Mouse (Mus musculus): ENCODE data around the gene Fam208a. TPM values are rescaled to one million over a fixed set of nuclear protein-coding genes. Genes with fewer than 3 reads are reported as not detected.

The Fam208a gene
- polyA plus RNA-seq, 1 experiment = 10.1 TPM

DNA sequence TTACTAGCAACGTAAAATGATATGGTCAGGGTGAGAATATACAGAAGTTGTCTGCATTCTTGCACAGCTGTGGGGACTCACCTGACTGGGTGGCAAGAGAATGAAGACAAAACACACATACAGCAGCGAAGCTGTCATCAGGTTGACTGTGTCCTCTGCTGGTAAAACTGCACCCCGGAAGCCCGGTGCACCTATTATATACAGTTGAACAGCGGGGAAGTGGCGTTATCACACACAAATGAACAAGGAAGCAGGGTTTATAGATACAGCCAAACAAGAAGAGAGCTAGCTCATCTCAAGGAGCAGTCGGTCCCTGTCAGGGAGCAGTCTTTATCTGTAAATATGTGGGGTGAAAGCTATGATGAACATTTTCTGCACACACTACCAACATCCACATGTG is 17.1 kb upstream of the Fam208a start:
- no peak for TF ChIP-seq CTCF (IDR thresholded peaks at IDR 0.05; ENCODE audit: insufficient read depth, low read length)
- TF ChIP-seq POLR2A (IDR thresholded peaks at IDR 0.05; ENCODE audit: borderline replicate concordance, extremely low read depth, low read depth, low read length) = no peak
- Histone ChIP-seq H3K4me3 (replicated peaks; ENCODE audit: extremely low read depth, low read depth, low read length) (no peak overlapping the region), H3K4me1 (ENCODE audit: control insufficient read depth, insufficient read depth, low read length) (peaks cover 5% of the 10 kb centered on the region)
- WGBS = 73% methylated on average over 7 of the region's 7 CpGs
- no peak for DNase-seq

DNA sequence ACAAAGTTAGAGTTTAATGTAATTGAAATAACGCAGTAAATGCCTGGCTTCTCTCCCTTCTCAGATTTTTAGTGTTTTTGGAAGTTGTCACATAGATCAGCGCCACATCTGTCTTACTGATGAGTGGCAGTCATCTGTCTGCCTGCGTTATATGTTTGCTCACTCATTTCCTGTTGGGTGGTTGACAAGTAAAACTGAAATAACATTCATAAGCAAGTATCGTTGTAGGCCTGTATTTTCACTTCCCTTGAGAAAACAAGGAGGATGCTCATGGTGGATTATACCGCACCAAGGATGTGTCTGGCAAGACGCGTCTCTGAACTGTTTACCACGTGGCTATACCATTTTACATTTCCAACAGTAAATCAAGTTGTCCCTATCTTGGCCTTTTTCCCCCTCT is 15.9 kb upstream of the Fam208a start:
- peaks cover 5% of the 10 kb centered on the region for H3K4me1 ChIP-seq (ENCODE audit: control insufficient read depth, insufficient read depth, low read length)
- no peak overlapping the region for H3K4me3 ChIP-seq (replicated peaks; ENCODE audit: extremely low read depth, low read depth, low read length)
- WGBS = 37% methylated on average over 8 of the region's 8 CpGs
- TF ChIP-seq CTCF (IDR thresholded peaks at IDR 0.05; ENCODE audit: insufficient read depth, low read length) (no peak), POLR2A (IDR thresholded peaks at IDR 0.05; ENCODE audit: borderline replicate concordance, extremely low read depth, low read depth, low read length) (no peak)
- DNase-seq = no peak

DNA sequence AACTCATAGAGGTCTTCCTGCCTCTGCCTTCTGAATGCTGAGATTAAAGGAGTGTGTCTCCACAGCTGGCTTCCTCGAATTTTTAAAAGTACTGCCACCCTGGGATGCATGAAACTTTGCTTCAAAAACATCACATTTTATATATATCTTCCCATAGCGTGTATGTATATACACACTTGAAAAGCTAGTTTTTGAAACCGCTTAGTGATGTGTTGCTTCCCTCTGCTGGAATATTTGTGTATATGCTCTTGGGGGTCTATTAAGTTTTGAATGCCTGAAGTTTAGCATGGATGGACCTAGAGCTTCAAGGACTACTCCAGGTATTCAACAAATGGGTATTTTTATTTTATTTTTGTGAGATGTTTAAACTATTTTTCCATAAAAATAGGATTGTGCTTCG is 14.7 kb upstream of the Fam208a start:
- Histone ChIP-seq H3K4me3 (replicated peaks; ENCODE audit: extremely low read depth, low read depth, low read length) (no peak overlapping the region), H3K4me1 (ENCODE audit: control insufficient read depth, insufficient read depth, low read length) (peaks cover 5% of the 10 kb centered on the region)
- TF ChIP-seq CTCF (IDR thresholded peaks at IDR 0.05; ENCODE audit: insufficient read depth, low read length) (peak; percentile 33; the same call in 1 of the 2 replicates), POLR2A (IDR thresholded peaks at IDR 0.05; ENCODE audit: borderline replicate concordance, extremely low read depth, low read depth, low read length) (no peak)
- no peak for DNase-seq
- 23% methylated on average over 4 of the region's 4 CpGs for WGBS

DNA sequence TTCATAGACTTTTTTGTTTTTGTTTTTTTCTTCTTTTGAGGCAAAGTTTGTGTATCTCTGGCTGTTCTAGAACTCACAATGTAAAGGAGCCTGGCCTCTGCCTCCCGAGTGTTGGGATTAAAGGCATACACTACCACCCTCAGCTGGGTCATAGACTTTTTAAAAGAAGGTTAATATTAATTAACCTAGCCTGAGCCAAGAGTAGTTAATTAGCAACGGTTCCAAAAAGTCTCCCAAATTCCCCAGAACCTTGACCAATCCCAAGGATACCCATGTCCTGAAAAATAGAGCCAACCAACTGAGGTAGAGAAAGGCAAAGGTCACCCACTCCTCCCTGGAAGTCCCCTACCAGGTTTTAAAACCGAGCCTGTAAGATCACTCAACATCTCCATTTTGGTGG is 7.8 kb upstream of the Fam208a start:
- TF ChIP-seq CTCF (IDR thresholded peaks at IDR 0.05; ENCODE audit: insufficient read depth, low read length) = no peak
- TF ChIP-seq POLR2A (IDR thresholded peaks at IDR 0.05; ENCODE audit: borderline replicate concordance, extremely low read depth, low read depth, low read length) = no peak
- Histone ChIP-seq H3K4me3 (replicated peaks; ENCODE audit: extremely low read depth, low read depth, low read length) (no peak overlapping the region), H3K4me1 (ENCODE audit: control insufficient read depth, insufficient read depth, low read length) (no peaks in the 10 kb centered on the region)
- no peak for DNase-seq
- 82% methylated on average over 3 of the region's 3 CpGs for WGBS

DNA sequence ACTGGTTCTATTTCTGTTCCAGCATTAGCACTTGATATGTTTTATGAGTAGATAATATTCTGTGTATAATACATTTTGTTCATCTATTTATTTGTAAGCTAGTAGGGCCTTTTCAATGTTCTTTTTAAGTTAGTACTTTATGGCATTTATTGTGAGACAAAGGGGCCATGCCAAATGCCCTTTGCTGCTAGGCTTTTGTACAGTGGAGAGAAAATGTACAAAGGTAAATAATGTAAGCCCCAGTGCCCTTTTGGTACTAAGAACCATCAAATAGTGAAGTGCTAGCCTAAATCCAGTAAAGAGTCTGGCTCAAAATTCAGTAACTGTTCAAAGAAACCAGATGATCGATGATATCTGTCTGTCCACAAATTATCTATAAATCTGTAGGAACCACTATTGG is 6.3 kb upstream of the Fam208a start:
- WGBS = 92% methylated on average over 1 of the region's 1 CpGs
- no peak for TF ChIP-seq POLR2A (IDR thresholded peaks at IDR 0.05; ENCODE audit: borderline replicate concordance, extremely low read depth, low read depth, low read length)
- TF ChIP-seq CTCF (IDR thresholded peaks at IDR 0.05; ENCODE audit: insufficient read depth, low read length) = no peak
- H3K4me3 ChIP-seq (replicated peaks; ENCODE audit: extremely low read depth, low read depth, low read length) = no peak overlapping the region
- H3K4me1 ChIP-seq (ENCODE audit: control insufficient read depth, insufficient read depth, low read length) = no peaks in the 10 kb centered on the region
- DNase-seq = no peak

DNA sequence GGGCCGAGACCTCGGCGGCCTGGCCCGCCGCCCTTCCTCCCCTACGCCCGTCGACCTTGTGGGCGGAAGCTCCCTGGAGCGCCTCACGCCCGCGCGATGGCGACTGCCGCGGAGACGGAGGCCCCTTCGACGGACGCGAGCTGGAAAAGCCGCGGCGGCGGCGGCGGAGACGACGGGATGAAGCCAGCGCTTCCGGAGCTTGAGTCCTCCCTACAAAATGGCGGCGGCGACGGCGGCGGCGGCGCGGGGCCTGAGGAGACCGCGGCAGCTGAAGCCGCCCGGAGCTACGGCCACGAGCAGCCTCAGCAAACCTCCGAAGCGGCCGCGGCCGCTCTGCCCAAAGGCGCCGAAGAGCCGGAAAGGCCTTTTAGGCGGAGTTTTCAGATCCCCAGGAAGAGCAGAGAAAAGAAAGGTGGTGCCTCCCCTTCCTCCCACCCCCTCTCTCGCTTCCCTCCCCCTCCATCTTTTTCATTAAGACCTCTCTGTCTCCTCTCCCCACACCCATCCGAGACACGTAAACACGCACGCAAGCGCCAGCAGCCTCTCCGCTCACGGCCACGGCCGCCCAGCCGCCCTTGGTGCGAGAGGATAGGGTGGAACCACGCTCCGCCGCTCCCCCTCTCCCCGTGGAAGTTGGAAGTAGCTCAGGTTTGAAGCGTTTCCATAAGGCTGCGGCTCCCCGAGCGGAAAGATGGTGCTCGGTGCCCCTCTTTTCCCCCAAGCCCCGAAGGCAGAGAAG is 508 bp downstream of the Fam208a start:
- peak; percentile 82 for DNase-seq
- under 1% methylated on average over 76 of the region's 78 CpGs for WGBS
- H3K4me3 ChIP-seq (replicated peaks; ENCODE audit: extremely low read depth, low read depth, low read length) = peak overlapping the region; percentile 73
- peaks cover 2% of the 10 kb centered on the region; the same call in 1 of the 2 replicates for H3K4me1 ChIP-seq (ENCODE audit: control insufficient read depth, insufficient read depth, low read length)
- TF ChIP-seq POLR2A (IDR thresholded peaks at IDR 0.05; ENCODE audit: borderline replicate concordance, extremely low read depth, low read depth, low read length) = peak; percentile 51; the same call in 1 of the 2 replicates
- TF ChIP-seq CTCF (IDR thresholded peaks at IDR 0.05; ENCODE audit: insufficient read depth, low read length) = no peak

DNA sequence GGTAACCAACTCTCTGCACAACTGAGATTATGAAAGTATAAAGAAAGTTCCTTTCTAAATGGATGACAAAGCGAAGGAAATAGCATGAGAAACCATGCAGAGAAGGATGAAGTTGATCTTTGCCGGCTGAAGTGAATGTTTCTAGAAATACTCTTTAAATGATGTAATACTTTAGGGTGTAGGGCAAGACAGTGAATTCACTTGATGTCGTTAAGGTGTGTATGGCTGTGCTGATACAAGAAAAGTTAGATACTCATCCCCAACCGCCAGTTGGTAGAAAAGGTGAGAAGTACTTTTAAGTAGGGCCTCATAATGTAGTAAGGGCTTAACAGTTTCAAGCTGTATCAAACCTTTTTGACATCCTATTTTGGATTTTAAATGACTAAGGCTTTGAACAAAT is 1.6 kb downstream of the Fam208a start:
- no peak for TF ChIP-seq POLR2A (IDR thresholded peaks at IDR 0.05; ENCODE audit: borderline replicate concordance, extremely low read depth, low read depth, low read length)
- TF ChIP-seq CTCF (IDR thresholded peaks at IDR 0.05; ENCODE audit: insufficient read depth, low read length) = no peak
- H3K4me1 ChIP-seq (ENCODE audit: control insufficient read depth, insufficient read depth, low read length) = peaks cover 2% of the 10 kb centered on the region
- WGBS = 77% methylated on average over 4 of the region's 4 CpGs
- H3K4me3 ChIP-seq (replicated peaks; ENCODE audit: extremely low read depth, low read depth, low read length) = no peak overlapping the region
- DNase-seq = no peak

DNA sequence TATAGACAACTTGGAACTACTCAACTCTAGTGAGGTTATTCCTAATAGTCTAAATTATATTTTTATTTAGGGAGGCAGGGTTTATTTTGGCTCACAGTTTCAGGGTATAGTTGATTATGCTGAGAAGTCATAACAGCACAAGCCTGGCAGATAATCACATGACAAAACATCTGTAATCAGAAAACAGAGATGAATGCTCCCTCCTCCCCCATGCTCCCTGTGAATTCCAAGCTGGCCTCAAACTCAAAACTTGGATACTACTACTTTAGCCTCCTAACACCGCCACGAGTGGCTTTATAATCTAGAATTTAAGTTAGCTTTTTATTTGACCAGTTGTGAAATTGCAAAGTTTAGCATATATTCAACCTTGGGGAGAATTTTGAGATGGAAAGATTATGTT is 3.4 kb downstream of the Fam208a start:
- Histone ChIP-seq H3K4me1 (ENCODE audit: control insufficient read depth, insufficient read depth, low read length) (peaks cover 4% of the 10 kb centered on the region), H3K4me3 (replicated peaks; ENCODE audit: extremely low read depth, low read depth, low read length) (no peak overlapping the region)
- DNase-seq = no peak
- TF ChIP-seq POLR2A (IDR thresholded peaks at IDR 0.05; ENCODE audit: borderline replicate concordance, extremely low read depth, low read depth, low read length) (no peak), CTCF (IDR thresholded peaks at IDR 0.05; ENCODE audit: insufficient read depth, low read length) (no peak)
- 96% methylated on average over 2 of the region's 2 CpGs for whole genome bisulfite sequencing

DNA sequence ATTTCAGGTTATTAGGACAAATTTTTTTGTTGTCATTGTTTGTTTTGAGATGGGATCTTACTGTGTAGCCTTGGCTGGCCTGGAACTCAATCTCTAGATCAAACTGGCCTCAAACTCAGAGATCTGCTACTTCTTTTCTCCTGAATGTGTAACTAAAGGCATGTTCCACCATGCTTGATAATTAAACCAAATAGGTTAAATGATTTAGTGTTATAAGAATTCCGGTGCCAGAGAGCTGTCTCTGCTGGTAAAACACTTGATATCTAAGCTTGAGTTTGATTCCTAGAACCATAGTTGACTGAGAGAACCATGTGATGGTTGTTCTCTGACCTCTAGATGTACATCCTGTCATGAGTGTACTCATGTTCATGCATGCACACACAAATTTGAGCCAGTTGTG is 7.5 kb downstream of the Fam208a start:
- H3K4me3 ChIP-seq (replicated peaks; ENCODE audit: extremely low read depth, low read depth, low read length) = no peak overlapping the region
- TF ChIP-seq POLR2A (IDR thresholded peaks at IDR 0.05; ENCODE audit: borderline replicate concordance, extremely low read depth, low read depth, low read length) = no peak
- TF ChIP-seq CTCF (IDR thresholded peaks at IDR 0.05; ENCODE audit: insufficient read depth, low read length) = no peak
- H3K4me1 ChIP-seq (ENCODE audit: control insufficient read depth, insufficient read depth, low read length) = peaks cover 3% of the 10 kb centered on the region
- WGBS = 92% methylated on average over 1 of the region's 1 CpGs
- no peak for DNase-seq

DNA sequence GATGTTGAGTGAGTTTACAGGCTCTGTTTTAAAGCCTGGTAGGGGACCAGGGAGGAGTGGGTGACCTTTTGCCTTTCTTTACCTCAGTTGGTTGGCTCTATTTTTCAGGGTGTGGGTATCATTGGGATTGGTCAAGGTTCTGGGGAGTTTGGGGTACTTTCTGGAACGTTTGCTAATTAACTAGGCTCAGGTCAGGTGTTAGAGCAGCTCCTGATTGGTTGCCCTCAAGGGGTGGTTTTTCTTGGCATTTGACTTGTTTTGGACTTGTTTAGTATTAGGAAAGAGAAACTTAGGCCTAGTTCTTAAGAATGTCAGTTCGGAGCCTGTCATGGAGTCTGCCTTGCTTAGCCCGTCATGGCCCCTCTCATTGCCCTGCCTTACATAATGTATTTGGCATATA is 8.2 kb downstream of the Fam208a start:
- H3K4me3 ChIP-seq (replicated peaks; ENCODE audit: extremely low read depth, low read depth, low read length) = no peak overlapping the region
- DNase-seq = no peak
- TF ChIP-seq POLR2A (IDR thresholded peaks at IDR 0.05; ENCODE audit: borderline replicate concordance, extremely low read depth, low read depth, low read length) (no peak), CTCF (IDR thresholded peaks at IDR 0.05; ENCODE audit: insufficient read depth, low read length) (no peak)
- 81% methylated on average over 3 of the region's 3 CpGs for WGBS
- H3K4me1 ChIP-seq (ENCODE audit: control insufficient read depth, insufficient read depth, low read length) = peaks cover 3% of the 10 kb centered on the region
